Mouse (Mus musculus) kidney, embryonic 15.5 days (tissue): Measurements from ENCODE around the gene Large2. TPM values are rescaled to one million over a fixed set of nuclear protein-coding genes. Genes with fewer than 3 reads are reported as not detected.

Experiments used
- ATAC-seq: fragments of 200-750 bp; cut with Nextera tagmentation; replicated peaks from 2 replicates; pipeline ENCODE4 v1.8.0; 2017; ENCODE audit warnings: moderate TSS enrichment; ENCODE audit not compliant: low FRiP score
- H3K27ac ChIP-seq: fragments of 300-500 bp; sonication (generic); 2 replicates; pipeline ENCODE4 v1.5.1; 2015; ENCODE audit warnings: mild to moderate bottlenecking, inconsistent platforms
- H3K27me3 ChIP-seq: fragments of 300-500 bp; sonication (generic); 2 replicates; pipeline ENCODE4 v1.6.1; 2015; ENCODE audit warnings: inconsistent platforms
- H3K36me3 ChIP-seq: fragments of 300-500 bp; sonication (generic); 2 replicates; pipeline ENCODE4 v1.6.1; 2015; ENCODE audit warnings: inconsistent platforms
- H3K4me1 ChIP-seq: fragments of 300-500 bp; sonication (generic); 2 replicates; pipeline ENCODE4 v1.6.1; 2015; ENCODE audit warnings: inconsistent platforms
- H3K4me2 ChIP-seq: fragments of 300-500 bp; sonication (generic); 2 replicates; pipeline ENCODE4 v1.6.1; 2015; ENCODE audit warnings: moderate library complexity, mild to moderate bottlenecking, inconsistent platforms
- H3K4me3 ChIP-seq: fragments of 300-500 bp; sonication (generic); replicated peaks from 2 replicates; pipeline ENCODE4 v1.5.1; 2015; ENCODE audit warnings: mild to moderate bottlenecking, inconsistent platforms
- H3K9ac ChIP-seq: fragments of 300-500 bp; sonication (generic); 2 replicates; pipeline ENCODE4 v1.6.1; 2015; ENCODE audit warnings: mild to moderate bottlenecking, inconsistent platforms
- H3K9me3 ChIP-seq: fragments of 300-500 bp; sonication (generic); replicated peaks from 2 replicates; pipeline ENCODE4 v1.6.1; 2016; ENCODE audit warnings: inconsistent platforms
- WGBS: fragments of 180-500 bp; shearing (Covaris S2); methylation state at CpG from one replicate; pipeline ENCODE4 v1.1.7; 2015; ENCODE audit warnings: mixed read lengths; 5-methylcytosine and 5-hydroxymethylcytosine counted together
- microRNA-seq: library from miRNA; unstranded; fragments of <30 nt; microRNA quantifications from one replicate; pipeline ENCODE4, GENCODE M21; 2016
- polyA plus RNA-seq: library from polyadenylated mRNA; unstranded; fragments of >200 nt; fragmentation: Nextera tagmentation; extraction: Ambion mirVana; gene quantifications from 2 replicates; pipeline ENCODE4 v1.2.1, GENCODE M21; 2015

Large2 gene
- polyA plus RNA-seq, 1 experiment from 2014 or later: 29.5 TPM

DNA sequence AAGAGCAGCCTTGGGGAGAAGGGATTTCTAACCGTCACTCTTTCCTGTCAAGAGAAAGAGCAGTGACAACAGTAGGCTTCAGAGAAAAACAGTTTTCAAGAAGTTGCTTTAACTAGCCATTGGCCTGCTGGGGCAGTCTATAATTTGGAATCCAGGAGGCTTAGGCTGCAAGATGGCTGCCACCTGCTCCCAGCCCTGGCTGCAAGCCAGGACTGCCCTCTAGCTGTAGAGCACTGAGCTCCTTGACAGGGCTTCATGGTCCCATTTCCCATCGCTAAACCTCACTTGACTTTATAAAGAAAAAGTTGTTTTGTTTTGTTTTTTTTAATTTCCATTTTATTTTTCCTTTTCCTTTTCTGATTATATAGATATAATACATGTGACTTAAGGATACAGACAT lies 43.3 kb downstream of the Large2 start:
- Histone ChIP-seq H3K4me3 (no peak overlapping the region), H3K27ac (no peak overlapping the region), H3K27me3 (no peaks in the 10 kb centered on the region), H3K9me3 (no peaks in the 10 kb centered on the region), H3K9ac (no peak overlapping the region), H3K4me2 (no peak overlapping the region), H3K36me3 (peaks cover 89% of the 10 kb centered on the region), H3K4me1 (no peaks in the 10 kb centered on the region)
- no peak for ATAC-seq
- WGBS: 83% methylated on average over 2 of the region's 2 CpGs

DNA sequence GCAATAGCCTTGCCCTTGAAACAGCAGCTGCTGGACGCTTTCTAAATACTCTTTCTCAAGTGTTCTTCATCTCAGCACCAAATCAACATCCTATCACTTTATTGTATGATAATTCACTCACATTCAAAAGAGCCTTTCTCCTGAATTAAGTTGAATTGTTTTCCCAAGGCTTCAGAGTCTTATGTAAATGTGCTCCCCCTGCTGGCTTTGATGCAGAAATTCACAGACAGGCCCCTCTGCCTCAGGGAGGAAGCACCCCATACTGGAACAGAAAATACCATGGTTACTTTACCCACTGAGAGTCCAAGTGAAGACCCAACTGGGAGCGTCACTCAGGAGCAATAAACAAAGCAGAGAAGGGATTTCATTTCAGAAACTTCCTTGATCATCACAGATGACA lies 43.8 kb downstream of the Large2 start:
- no peak for ATAC-seq
- H3K36me3 ChIP-seq: peaks cover 91% of the 10 kb centered on the region
- H3K4me1 ChIP-seq: no peaks in the 10 kb centered on the region
- 63% methylated on average over 2 of the region's 2 CpGs for WGBS
- H3K27ac ChIP-seq: no peak overlapping the region
- no peaks in the 10 kb centered on the region for H3K9me3 ChIP-seq
- H3K27me3 ChIP-seq: no peaks in the 10 kb centered on the region
- H3K4me2 ChIP-seq: no peak overlapping the region
- no peak overlapping the region for H3K9ac ChIP-seq
- H3K4me3 ChIP-seq: no peak overlapping the region

DNA sequence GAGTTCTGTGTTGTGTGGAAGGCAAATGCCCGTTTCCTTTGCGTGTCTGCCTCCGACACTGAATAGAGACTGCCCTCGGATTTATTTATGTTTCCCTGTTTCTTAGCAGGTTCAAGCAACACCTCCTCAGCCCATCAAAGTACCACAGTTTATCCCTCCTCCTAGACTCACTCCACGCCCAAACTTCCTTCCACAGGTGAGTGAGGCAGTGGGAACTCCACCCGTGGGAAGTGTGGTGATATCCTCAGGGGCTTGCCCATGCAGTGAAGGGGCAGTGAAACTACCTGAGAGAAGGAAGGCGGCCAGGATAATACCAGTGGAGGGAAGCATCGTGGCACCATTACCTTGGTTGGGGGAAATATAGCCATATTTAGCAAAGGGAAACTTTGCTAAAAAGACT lies 46.5 kb downstream of the Large2 start:
- H3K36me3 ChIP-seq: peaks cover 86% of the 10 kb centered on the region
- 91% methylated on average over 8 of the region's 8 CpGs for WGBS

DNA sequence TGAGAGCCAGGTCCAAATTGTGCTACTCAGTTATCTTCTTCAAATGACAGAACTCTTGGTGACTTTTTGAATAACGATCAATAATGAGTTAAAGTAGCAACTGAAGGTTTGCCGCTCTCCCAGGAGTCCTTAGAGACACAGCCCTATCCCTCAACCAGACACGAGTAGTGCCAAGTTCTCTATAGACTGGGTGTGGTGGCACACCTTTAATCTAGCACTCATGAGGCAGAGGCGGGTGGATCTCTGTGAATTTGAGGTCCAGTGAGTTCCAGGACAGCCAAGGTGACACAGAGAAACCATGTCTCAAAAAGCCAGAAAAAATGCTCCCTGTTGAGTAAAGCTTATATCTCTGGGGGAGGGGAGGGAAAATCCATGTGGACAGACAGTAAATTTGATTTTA lies 47.1 kb downstream of the Large2 start:
- Histone ChIP-seq H3K4me2 (no peak overlapping the region), H3K9ac (no peak overlapping the region), H3K27ac (no peak overlapping the region), H3K4me1 (no peaks in the 10 kb centered on the region), H3K27me3 (no peaks in the 10 kb centered on the region), H3K4me3 (no peak overlapping the region), H3K36me3 (peaks cover 88% of the 10 kb centered on the region), H3K9me3 (no peaks in the 10 kb centered on the region)
- ATAC-seq: no peak
- WGBS: 91% methylated on average over 4 of the region's 4 CpGs

More for the DNA sequence above, 46.5 kb downstream of the Large2 start:
- Histone ChIP-seq H3K9ac (no peak overlapping the region), H3K4me3 (no peak overlapping the region), H3K27ac (no peak overlapping the region), H3K9me3 (no peaks in the 10 kb centered on the region), H3K4me2 (no peak overlapping the region), H3K4me1 (no peaks in the 10 kb centered on the region), H3K27me3 (no peaks in the 10 kb centered on the region)
- no peak for ATAC-seq

DNA sequence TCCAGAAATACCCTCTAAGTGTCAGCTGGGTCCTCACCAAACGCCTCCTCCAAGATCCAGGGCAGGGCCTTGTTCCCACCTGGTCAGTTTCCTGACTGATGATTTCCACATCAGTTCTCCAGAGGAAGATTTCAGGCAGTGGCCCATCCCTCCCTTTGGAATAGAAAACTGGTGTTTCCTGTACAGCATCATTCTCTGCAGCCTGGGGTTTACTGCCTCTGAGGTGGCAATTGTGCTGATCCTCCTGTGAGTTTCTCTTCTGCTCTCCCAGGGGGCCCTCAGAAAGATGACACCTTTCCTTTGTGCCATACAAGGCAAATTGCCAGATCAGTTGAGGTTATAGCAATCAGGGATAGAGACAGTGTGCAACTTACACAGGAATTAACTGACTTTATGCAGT lies 48.4 kb downstream of the Large2 start:
- H3K36me3 ChIP-seq: peaks cover 88% of the 10 kb centered on the region
- WGBS: 30% methylated on average over 1 of the region's 1 CpGs

DNA sequence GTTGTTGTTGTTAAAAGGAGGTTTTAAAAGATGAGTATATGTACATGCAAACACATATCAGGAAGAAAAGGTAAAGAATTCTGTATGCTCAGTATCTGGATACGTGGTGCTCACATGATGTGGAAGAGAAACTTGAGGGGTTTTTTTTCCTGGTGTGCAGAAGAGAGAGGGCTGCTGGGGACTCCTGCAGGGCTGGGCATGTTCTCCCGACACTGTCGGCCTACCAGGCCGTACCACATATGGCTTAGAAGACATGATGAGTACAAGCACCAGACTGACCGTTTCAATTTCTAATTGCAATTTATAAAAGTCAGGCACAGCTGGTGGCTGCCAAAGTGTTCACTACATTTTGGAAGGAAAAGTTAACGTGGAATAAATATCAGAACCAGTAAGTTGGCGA lies 49.0 kb downstream of the Large2 start:
- H3K27ac ChIP-seq: no peak overlapping the region
- H3K9me3 ChIP-seq: no peaks in the 10 kb centered on the region
- 85% methylated on average over 7 of the region's 7 CpGs for WGBS
- no peak overlapping the region for H3K4me3 ChIP-seq
- H3K27me3 ChIP-seq: no peaks in the 10 kb centered on the region
- H3K4me2 ChIP-seq: no peak overlapping the region
- peaks cover 88% of the 10 kb centered on the region for H3K36me3 ChIP-seq
- no peak overlapping the region for H3K9ac ChIP-seq
- ATAC-seq: no peak
- no peaks in the 10 kb centered on the region for H3K4me1 ChIP-seq

More for the DNA sequence above, 48.4 kb downstream of the Large2 start:
- H3K4me1 ChIP-seq: no peaks in the 10 kb centered on the region
- no peak overlapping the region for H3K9ac ChIP-seq
- no peak overlapping the region for H3K27ac ChIP-seq
- H3K27me3 ChIP-seq: no peaks in the 10 kb centered on the region
- H3K4me3 ChIP-seq: no peak overlapping the region
- H3K9me3 ChIP-seq: no peaks in the 10 kb centered on the region
- no peak for ATAC-seq
- no peak overlapping the region for H3K4me2 ChIP-seq

DNA sequence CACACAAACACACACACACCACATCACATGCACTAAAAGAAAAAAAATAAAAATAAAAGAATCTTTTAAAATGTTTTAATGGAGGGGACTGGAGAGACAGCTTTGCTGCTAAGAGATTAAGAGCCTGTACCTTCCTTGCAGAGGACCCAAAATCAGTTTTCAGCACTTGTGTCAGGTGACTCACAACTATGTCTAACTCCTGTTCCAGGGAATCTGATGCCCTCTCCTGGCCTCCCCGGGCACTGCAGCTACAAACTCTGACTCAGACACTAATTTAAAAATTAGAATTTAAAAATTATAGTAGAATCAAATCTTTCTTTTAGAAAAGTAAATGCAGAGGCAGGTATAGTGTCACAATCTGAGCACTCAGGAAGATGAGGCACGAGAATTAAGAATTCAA lies 52.0 kb downstream of the Large2 start:
- Histone ChIP-seq H3K4me2 (no peak overlapping the region), H3K4me1 (no peaks in the 10 kb centered on the region), H3K36me3 (peaks cover 65% of the 10 kb centered on the region), H3K9me3 (no peaks in the 10 kb centered on the region), H3K4me3 (no peak overlapping the region), H3K27me3 (no peaks in the 10 kb centered on the region), H3K9ac (no peak overlapping the region), H3K27ac (no peak overlapping the region)
- ATAC-seq: no peak
- WGBS: 90% methylated on average over 2 of the region's 2 CpGs

DNA sequence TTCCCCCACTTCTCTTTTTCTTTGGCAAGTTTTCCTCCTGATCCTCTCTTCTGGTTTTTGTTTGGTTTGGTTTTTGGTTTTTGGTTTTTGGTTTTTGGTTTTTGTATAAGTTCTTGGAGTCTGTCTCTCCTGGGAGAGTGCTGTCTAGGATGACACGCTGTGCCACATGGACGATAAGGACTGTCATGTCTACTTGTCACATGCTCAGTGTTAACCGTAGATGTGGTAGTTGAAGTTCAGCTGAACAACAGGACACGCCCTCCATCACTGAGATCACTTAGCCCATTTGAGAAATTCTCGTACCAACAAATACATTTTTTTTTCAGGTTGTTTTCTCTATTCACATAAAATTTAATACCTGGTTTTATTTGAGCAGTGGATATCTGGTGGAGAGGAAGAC lies 57.4 kb downstream of the Large2 start:
- Histone ChIP-seq H3K4me1 (no peaks in the 10 kb centered on the region), H3K9ac (no peak overlapping the region), H3K27ac (no peak overlapping the region), H3K4me2 (no peak overlapping the region), H3K4me3 (no peak overlapping the region), H3K9me3 (no peaks in the 10 kb centered on the region), H3K36me3 (peaks cover 22% of the 10 kb centered on the region), H3K27me3 (no peaks in the 10 kb centered on the region)
- ATAC-seq: no peak
- 84% methylated on average over 5 of the region's 5 CpGs for WGBS

DNA sequence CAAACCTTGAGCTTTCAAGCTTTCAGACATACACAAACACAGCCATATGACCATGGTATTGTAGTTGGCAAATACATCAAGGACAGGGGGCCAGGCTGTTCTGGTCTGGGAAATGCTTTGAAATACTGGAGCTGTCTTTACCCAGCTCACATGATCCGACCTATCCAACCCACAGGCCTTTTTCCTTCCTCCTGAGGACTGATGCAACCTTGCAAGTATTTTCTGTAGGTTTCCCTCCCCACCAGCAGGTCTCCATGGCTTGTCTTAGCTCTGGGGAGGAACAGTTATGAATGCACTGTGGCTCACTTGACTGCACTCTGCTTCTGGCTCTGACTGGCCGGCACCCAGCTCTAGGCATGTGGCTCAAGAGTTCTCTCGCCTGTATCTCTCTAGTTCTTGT lies 58.0 kb downstream of the Large2 start:
- Histone ChIP-seq H3K4me1 (no peaks in the 10 kb centered on the region), H3K36me3 (peaks cover 19% of the 10 kb centered on the region)
- ATAC-seq: no peak

More for the DNA sequence above, 58.0 kb downstream of the Large2 start:
- H3K4me3 ChIP-seq: no peak overlapping the region
- no peak overlapping the region for H3K27ac ChIP-seq
- 69% methylated on average over 3 of the region's 3 CpGs for WGBS
- no peak overlapping the region for H3K9ac ChIP-seq
- no peaks in the 10 kb centered on the region for H3K9me3 ChIP-seq
- H3K27me3 ChIP-seq: no peaks in the 10 kb centered on the region
- H3K4me2 ChIP-seq: no peak overlapping the region

Small RNAs within 50 kb of the gene (microRNA-seq; reads per million reads assigned to microRNA genes)
- gene Mir7000: not detected

Other genes with a start within 250 kb of the Large2 start
- gene Pex16, start 193 bp downstream of the Large2 start, polyA plus RNA-seq: 24.7 and 29.5 TPM in 2 replicates
- 3.2 and 3.4 TPM in 2 replicates for gene 1700029I15Rik, start 7.7 kb upstream of the Large2 start, polyA plus RNA-seq
- 32.1 and 34.9 TPM in 2 replicates for gene Mapk8ip1, start 26.4 kb upstream of the Large2 start, polyA plus RNA-seq
- 17.7 and 21.3 TPM in 2 replicates for gene Cry2, start 59.2 kb upstream of the Large2 start, polyA plus RNA-seq
- 15.1 and 16.2 TPM in 2 replicates for gene Slc35c1, start 85.7 kb upstream of the Large2 start, polyA plus RNA-seq
- 7.7 and 9.2 TPM in 2 replicates for gene Chst1, start 224.8 kb upstream of the Large2 start, polyA plus RNA-seq